Mouse (Mus musculus) stomach, embryonic 14.5 days (tissue): ENCODE data around the gene Rhebl1. TPM values are rescaled to one million over a fixed set of nuclear protein-coding genes. Genes with fewer than 3 reads are reported as not detected.

Source experiments
- ATAC-seq: fragments of 200-750 bp; cut with Nextera tagmentation; 2 replicates; pipeline ENCODE4 v1.8.0; 2017; ENCODE audit warnings: low read depth, moderate TSS enrichment; ENCODE audit not compliant: insufficient number of reproducible peaks, insufficient read depth, low FRiP score
- H3K27ac ChIP-seq: fragments of 300-500 bp; sonication (generic); 2 replicates; pipeline ENCODE4 v1.5.1; 2014; ENCODE audit warnings: mild to moderate bottlenecking, low read length, moderate library complexity, mixed read lengths
- H3K27me3 ChIP-seq: fragments of 300-500 bp; sonication (generic); 2 replicates; pipeline ENCODE4 v1.6.1; 2014; ENCODE audit warnings: low read length, control low read depth, mixed read lengths; ENCODE audit not compliant: control insufficient read depth, insufficient read depth
- H3K36me3 ChIP-seq: fragments of 300-500 bp; sonication (generic); 2 replicates; pipeline ENCODE4 v1.6.1; 2014; ENCODE audit warnings: mild to moderate bottlenecking, control low read depth, low read length, moderate library complexity, mixed read lengths; ENCODE audit not compliant: control insufficient read depth, insufficient read depth
- H3K4me1 ChIP-seq: fragments of 300-500 bp; sonication (generic); 2 replicates; pipeline ENCODE4 v1.6.1; 2014; ENCODE audit warnings: low read length, control low read depth, mixed read lengths; ENCODE audit not compliant: control insufficient read depth, insufficient read depth
- H3K4me2 ChIP-seq: fragments of 300-500 bp; sonication (generic); replicated peaks from 2 replicates; pipeline ENCODE4 v1.6.1; 2014; ENCODE audit warnings: low read depth, low read length, control low read depth
- H3K4me3 ChIP-seq: fragments of 300-500 bp; sonication (generic); 2 replicates; pipeline ENCODE4 v1.5.1; 2014; ENCODE audit warnings: low read depth, low read length, control low read depth
- H3K9ac ChIP-seq: fragments of 300-500 bp; sonication (generic); replicated peaks from 2 replicates; pipeline ENCODE4 v1.6.1; 2014; ENCODE audit warnings: low read depth, mild to moderate bottlenecking, control low read depth, low read length, moderate library complexity, mixed read lengths
- H3K9me3 ChIP-seq: fragments of 300-500 bp; sonication (generic); 2 replicates; pipeline ENCODE4 v1.6.1; 2016; ENCODE audit warnings: low read depth, low read length, control low read depth; ENCODE audit not compliant: control insufficient read depth
- WGBS: fragments of 180-500 bp; shearing (Covaris S2); extraction: QIAGEN DNeasy Blood & Tissue Kit; methylation state at CpG from one replicate; pipeline ENCODE4 v1.1.7; 2014; 5-methylcytosine and 5-hydroxymethylcytosine counted together
- polyA plus RNA-seq: library from polyadenylated mRNA; unstranded; fragments of >200 nt; fragmentation: Nextera tagmentation; extraction: Ambion mirVana; gene quantifications from 2 replicates; pipeline ENCODE4 v1.2.1, GENCODE M21; 2014

Rhebl1 gene
- polyA plus RNA-seq, 1 experiment from 2014 or later = 8.1 TPM

DNA sequence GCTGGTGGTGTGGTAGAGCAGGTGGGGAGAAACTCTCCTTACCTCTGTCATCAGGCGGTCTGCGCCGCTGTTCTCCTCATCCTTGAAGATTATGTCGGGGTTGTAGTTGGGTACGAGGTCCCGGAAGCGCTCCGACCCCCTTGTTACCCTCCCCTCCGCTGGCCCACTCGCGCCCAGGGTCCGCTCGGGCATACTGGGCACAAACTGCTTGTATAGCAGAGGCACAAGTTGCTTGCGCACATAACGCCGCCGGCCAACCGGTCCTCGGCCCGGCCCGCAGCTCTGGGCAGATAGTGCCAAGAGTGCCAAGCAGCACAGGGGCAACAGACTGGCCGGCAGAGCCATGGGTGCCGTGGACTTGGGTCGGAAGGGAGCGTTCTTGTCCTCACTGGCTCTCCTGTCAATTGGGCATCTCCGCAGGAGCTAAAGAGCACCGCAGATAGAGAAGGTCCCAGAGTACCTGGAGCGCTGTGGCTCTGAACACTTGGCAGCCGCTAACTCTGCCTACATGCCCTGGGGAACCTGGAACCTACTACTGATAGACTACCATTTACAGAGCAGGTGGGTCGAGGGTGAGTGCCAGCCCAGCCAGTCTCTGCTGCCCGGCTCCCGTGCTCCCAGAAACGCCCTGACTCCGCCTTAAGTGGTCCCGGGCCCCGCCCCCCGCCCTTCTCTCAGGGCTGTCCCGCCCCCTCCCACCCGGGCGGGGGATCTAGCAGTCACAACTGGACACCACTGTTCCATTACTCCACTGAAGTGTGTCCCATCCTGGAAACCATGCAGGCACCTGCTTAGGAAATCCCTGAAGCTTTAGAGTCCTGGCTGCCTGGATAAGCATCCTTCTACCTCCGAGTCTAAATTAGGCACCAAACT, 3.8 kb upstream of the Rhebl1 start, which contains the start of gene Dhh:
Gene Dhh, minus strand, starts transcription at position 613 of the 873 bp plus-strand sequence.
- Histone ChIP-seq H3K4me2 (peak within 1 kb of the TSS; percentile 35), H3K9me3 (no peaks in the 10 kb centered on the region), H3K27me3 (peaks cover 42% of the 10 kb centered on the region), H3K27ac (no peak within 1 kb of the TSS), H3K36me3 (no peaks in the 10 kb centered on the region; the same call in 1 of the 2 replicates), H3K4me1 (peaks cover 27% of the 10 kb centered on the region), H3K4me3 (peak within 1 kb of the TSS; percentile 22; the same call in 1 of the 2 replicates), H3K9ac (no peak within 1 kb of the TSS)
- 2% methylated on average over 41 of the region's 41 CpGs for WGBS
- ATAC-seq = no peak

DNA sequence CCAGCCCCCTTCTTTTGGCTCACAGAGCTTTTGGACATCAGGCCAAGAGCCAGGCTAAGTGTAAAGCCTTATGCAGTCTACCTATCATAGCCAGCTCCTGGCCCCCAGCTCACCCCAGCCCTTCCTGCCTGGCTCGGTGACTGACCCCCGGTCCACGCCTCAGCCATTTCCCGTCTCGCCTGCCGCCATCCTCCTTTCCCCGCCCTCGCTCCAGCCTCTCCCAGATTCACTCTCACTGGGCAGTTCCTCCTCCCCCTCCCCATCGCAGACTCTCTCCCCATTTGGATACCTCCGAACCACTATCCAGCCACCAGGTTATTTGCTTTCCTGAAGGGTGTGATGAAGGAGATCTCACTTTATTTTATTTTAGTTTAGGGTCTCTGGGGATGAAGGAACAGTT, 3.2 kb upstream of the Rhebl1 start:
- Histone ChIP-seq H3K4me3 (peak overlapping the region; percentile 2; the same call in 1 of the 2 replicates), H3K9ac (no peak overlapping the region), H3K36me3 (no peaks in the 10 kb centered on the region), H3K4me1 (peaks cover 27% of the 10 kb centered on the region), H3K4me2 (peak overlapping the region; percentile 35), H3K9me3 (no peaks in the 10 kb centered on the region), H3K27ac (no peak overlapping the region), H3K27me3 (peaks cover 45% of the 10 kb centered on the region)
- ATAC-seq = no peak
- 5% methylated on average over 10 of the region's 10 CpGs for WGBS

GRCm38 (mm10) chr15:98895635-98896589, 1.6 kb upstream of the Rhebl1 start:
- no peak overlapping the region; the same call in 1 of the 2 replicates for H3K9ac ChIP-seq
- 0 out of 2 replicates have a peak overlapping the region, but pooled peaks have one; percentile 6 for H3K27ac ChIP-seq
- H3K9me3 ChIP-seq = no peaks in the 10 kb centered on the region
- ATAC-seq = 0 out of 2 replicates have a peak, but pooled peaks have one; percentile 20
- H3K4me3 ChIP-seq = peak overlapping the region; percentile 15; the same call in 1 of the 2 replicates
- WGBS = 2% methylated on average over 41 of the region's 41 CpGs
- H3K4me2 ChIP-seq = peak overlapping the region; percentile 43
- H3K27me3 ChIP-seq = peaks cover 45% of the 10 kb centered on the region
- H3K4me1 ChIP-seq = peaks cover 27% of the 10 kb centered on the region
- no peaks in the 10 kb centered on the region for H3K36me3 ChIP-seq

DNA sequence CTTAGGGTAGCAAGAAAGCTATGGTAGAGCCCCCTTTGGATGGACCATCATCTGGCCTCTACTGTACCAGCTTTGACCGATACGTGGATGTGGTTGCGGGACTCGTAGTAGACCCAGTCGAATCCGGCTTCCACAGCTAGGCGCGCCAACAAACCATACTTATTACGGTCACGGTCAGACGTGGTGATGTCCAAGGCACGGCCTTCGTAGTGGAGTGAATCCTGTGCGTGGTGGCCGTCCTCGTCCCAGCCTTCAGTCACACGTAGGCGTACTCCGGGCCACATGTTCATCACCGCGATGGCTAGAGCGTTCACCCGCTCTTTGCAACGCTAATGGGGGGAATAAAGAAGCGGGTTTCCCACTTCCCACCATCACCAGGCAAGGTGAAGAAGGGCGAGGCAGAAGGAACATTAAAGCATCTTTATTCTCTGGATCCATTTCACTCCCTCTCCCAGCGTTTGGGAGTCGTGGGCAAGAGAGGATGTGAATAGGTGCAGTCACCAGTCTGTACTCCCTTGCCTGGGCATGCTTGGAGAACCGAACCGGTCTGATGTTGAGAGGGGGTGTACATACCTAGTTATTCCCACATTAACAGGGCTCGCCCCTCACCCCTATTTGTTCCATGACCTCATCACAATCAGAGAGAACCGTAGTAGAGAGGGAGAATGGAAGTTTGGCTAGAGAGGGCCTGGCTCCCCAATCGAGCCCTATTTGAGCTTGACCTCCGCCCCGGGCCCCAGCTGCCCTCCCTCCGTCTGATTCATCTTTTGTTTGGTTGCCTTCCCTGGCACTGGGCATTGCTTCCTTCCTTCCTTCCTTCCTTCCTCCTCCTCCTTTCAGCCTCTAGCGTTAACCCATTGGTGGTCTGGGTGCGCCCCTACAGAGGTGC, 650 bp upstream of the Rhebl1 start:
- Histone ChIP-seq H3K27me3 (peaks cover 45% of the 10 kb centered on the region), H3K4me1 (peaks cover 27% of the 10 kb centered on the region), H3K27ac (no peak overlapping the region), H3K4me2 (peak overlapping the region; percentile 98), H3K9me3 (no peaks in the 10 kb centered on the region), H3K4me3 (peak overlapping the region; percentile 54), H3K36me3 (no peaks in the 10 kb centered on the region), H3K9ac (no peak overlapping the region; the same call in 1 of the 2 replicates)
- WGBS = 6% methylated on average over 38 of the region's 38 CpGs
- ATAC-seq = no peak

- Histone ChIP-seq H3K27me3 (peaks cover 40% of the 10 kb centered on the region), H3K9me3 (no peaks in the 10 kb centered on the region)
Measured at GRCm38 (mm10) chr15:98893036-98893435, 1.3 kb downstream of the Rhebl1 start.

DNA sequence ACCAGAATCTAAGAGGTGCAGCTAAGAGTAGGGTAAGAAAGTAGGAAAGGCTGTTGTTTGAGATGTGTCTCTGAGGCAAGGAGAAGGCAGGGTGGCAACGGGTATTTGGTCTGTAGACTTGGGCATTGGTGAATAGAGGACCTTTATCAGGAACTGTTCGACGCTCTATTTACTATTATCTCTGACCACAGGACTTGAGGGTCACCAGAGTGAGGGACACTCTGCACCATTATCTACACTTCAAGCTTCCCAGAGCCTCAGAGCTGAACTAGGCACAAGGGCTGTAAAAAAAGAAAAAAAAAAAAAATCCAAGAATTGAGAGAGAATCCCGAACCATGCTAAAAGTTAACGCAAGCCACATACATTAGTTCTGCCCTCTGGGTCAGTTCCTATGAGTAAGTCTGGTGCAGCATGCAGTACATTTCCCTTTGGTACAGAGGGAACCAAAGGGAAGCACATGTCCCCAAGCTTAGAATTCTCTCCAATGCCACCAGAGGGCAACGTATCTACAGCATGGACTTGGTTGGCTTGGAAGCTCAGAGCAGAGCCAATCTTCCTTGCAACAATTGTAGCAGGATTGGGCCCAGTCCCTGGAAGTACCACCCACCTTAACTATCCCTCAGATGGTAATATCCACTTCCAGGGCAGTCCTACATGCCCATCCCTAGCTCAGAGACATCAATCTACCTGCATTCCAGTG, 2.3 kb downstream of the Rhebl1 start:
- no peak overlapping the region for H3K4me2 ChIP-seq
- no peaks in the 10 kb centered on the region for H3K9me3 ChIP-seq
- H3K4me1 ChIP-seq = peaks cover 19% of the 10 kb centered on the region
- H3K9ac ChIP-seq = no peak overlapping the region
- 37% methylated on average over 6 of the region's 6 CpGs for WGBS
- H3K36me3 ChIP-seq = no peaks in the 10 kb centered on the region
- no peak overlapping the region for H3K27ac ChIP-seq
- H3K4me3 ChIP-seq = no peak overlapping the region
- peak; percentile 53; the same call in 1 of the 2 replicates for ATAC-seq
- H3K27me3 ChIP-seq = peaks cover 31% of the 10 kb centered on the region

More at GRCm38 (mm10) chr15:98893036-98893435, 1.3 kb downstream of the Rhebl1 start:
- no peaks in the 10 kb centered on the region for H3K36me3 ChIP-seq
- no peak overlapping the region for H3K4me2 ChIP-seq
- H3K4me1 ChIP-seq = peaks cover 26% of the 10 kb centered on the region
- H3K27ac ChIP-seq = no peak overlapping the region
- no peak overlapping the region for H3K4me3 ChIP-seq
- ATAC-seq = no peak
- H3K9ac ChIP-seq = no peak overlapping the region
- 64% methylated on average over 4 of the region's 4 CpGs for WGBS

DNA sequence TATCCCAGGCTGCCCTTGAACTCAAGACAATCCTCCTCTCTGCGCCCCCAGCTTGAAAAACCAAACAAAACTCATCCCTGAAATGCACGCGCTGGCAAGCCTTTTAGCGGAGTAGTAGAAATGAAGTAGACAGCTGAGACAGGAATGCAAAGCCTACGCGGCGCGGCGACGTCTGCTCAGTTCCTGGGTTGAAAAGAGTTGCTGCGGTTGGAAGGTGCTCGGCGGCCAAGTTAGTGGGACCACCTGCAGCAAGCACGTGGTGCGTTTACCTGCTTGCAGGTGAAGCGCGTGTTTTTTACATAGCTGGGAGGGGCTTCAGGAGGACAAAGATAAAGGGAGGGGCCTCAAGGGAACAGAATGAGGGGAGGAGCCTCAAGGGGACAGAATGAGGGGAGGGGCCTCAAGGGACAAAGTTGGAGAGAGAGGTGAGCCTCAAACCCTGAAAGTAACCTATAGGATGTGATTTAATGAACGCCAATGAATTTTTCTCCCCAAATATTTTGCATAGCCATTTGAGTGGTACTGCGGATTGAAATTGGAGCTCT, 3.1 kb downstream of the Rhebl1 start:
- Histone ChIP-seq H3K27ac (no peak overlapping the region), H3K9ac (no peak overlapping the region), H3K27me3 (peaks cover 24% of the 10 kb centered on the region), H3K4me3 (peak overlapping the region; percentile 3; the same call in 1 of the 2 replicates), H3K9me3 (no peaks in the 10 kb centered on the region), H3K4me1 (peaks cover 19% of the 10 kb centered on the region), H3K36me3 (no peaks in the 10 kb centered on the region), H3K4me2 (peak overlapping the region; percentile 23)
- no peak for ATAC-seq
- 11% methylated on average over 19 of the region's 19 CpGs for WGBS
